Mouse (Mus musculus): ENCODE data around the gene Zc3h12d. TPM values are rescaled to one million over a fixed set of nuclear protein-coding genes. Genes with fewer than 3 reads are reported as not detected.

The Zc3h12d gene
- under 1 TPM in 1 of 2 experiments, not detected in 1; 0.07 TPM for total RNA-seq (2021)
- long read RNA-seq: 0 reads

- DNase-seq (ENCODE audit: low spot score in 2 of 2): no peak
Measured at GRCm38 (mm10) chr10:7832171-7832676, at the start of gene Zc3h12d. Gene Zc3h12d (plus strand): TSS chr10:7832470.

- no peak for DNase-seq (ENCODE audit: low spot score in 2 of 2)
Measured at GRCm38 (mm10) chr10:7787319-7787718, 45.0 kb upstream of the Zc3h12d start.

GRCm38 (mm10) chr10:7792254-7792750, 40.0 kb upstream of the Zc3h12d start:
- no peak for DNase-seq (ENCODE audit: low spot score in 2 of 2)

GRCm38 (mm10) chr10:7792751-7793385, 39.4 kb upstream of the Zc3h12d start, which contains the start of the genes Ginm1 and Ppil4:
Gene Ginm1 (minus strand): TSS chr10:7792824.
Gene Ppil4 (plus strand): TSS chr10:7792891.
- peak; percentile 87 to 94 for DNase-seq (ENCODE audit: low spot score in 2 of 2)

- no peak for DNase-seq (ENCODE audit: low spot score in 2 of 2)
Measured at GRCm38 (mm10) chr10:7801258-7801657, 31.0 kb upstream of the Zc3h12d start.

GRCm38 (mm10) chr10:7802519-7803140, 29.6 kb upstream of the Zc3h12d start:
- DNase-seq (ENCODE audit: low spot score in 2 of 2): no peak

- peak in 1 of 2 experiments; percentile 84 for DNase-seq (ENCODE audit: low spot score in 2 of 2)
Measured at GRCm38 (mm10) chr10:7809937-7810336, 22.3 kb upstream of the Zc3h12d start.

GRCm38 (mm10) chr10:7816476-7816875, 15.8 kb upstream of the Zc3h12d start:
- DNase-seq (ENCODE audit: low spot score in 2 of 2): no peak

- DNase-seq (ENCODE audit: low spot score in 2 of 2): no peak
Measured at GRCm38 (mm10) chr10:7818676-7819075, 13.6 kb upstream of the Zc3h12d start.

- no peak for DNase-seq (ENCODE audit: low spot score in 2 of 2)
Measured at GRCm38 (mm10) chr10:7819156-7819555, 13.1 kb upstream of the Zc3h12d start.

GRCm38 (mm10) chr10:7819603-7820002, 12.7 kb upstream of the Zc3h12d start:
- no peak for DNase-seq (ENCODE audit: low spot score in 2 of 2)

- DNase-seq (ENCODE audit: low spot score in 2 of 2): no peak
Measured at GRCm38 (mm10) chr10:7820171-7820570, 12.1 kb upstream of the Zc3h12d start.

GRCm38 (mm10) chr10:7821981-7822380, 10.3 kb upstream of the Zc3h12d start:
- DNase-seq (ENCODE audit: low spot score in 2 of 2): no peak

GRCm38 (mm10) chr10:7824663-7825280, 7.5 kb upstream of the Zc3h12d start:
- no peak for DNase-seq (ENCODE audit: low spot score in 2 of 2)

GRCm38 (mm10) chr10:7825281-7825665, 7.0 kb upstream of the Zc3h12d start:
- no peak for DNase-seq (ENCODE audit: low spot score in 2 of 2)

GRCm38 (mm10) chr10:7826106-7826505, 6.2 kb upstream of the Zc3h12d start:
- DNase-seq (ENCODE audit: low spot score in 2 of 2): no peak

- DNase-seq (ENCODE audit: low spot score in 2 of 2): no peak
Measured at GRCm38 (mm10) chr10:7833377-7834165, 1.3 kb downstream of the Zc3h12d start.

- no peak for DNase-seq (ENCODE audit: low spot score in 2 of 2)
Measured at GRCm38 (mm10) chr10:7834671-7835225, 2.5 kb downstream of the Zc3h12d start.

- no peak for DNase-seq (ENCODE audit: low spot score in 2 of 2)
Measured at GRCm38 (mm10) chr10:7836902-7837301, 4.6 kb downstream of the Zc3h12d start.

- DNase-seq (ENCODE audit: low spot score in 2 of 2): no peak
Measured at GRCm38 (mm10) chr10:7837446-7837845, 5.2 kb downstream of the Zc3h12d start.

- DNase-seq (ENCODE audit: low spot score in 2 of 2): no peak
Measured at GRCm38 (mm10) chr10:7838036-7838435, 5.8 kb downstream of the Zc3h12d start.
